Mouse (Mus musculus): ENCODE results near the gene Apela. TPM values are rescaled to one million over a fixed set of nuclear protein-coding genes. Genes with fewer than 3 reads are reported as not detected.

The Apela gene
- total RNA-seq (2021) = under 1 TPM in 1 of 2 experiments, not detected in 1; 0.56 TPM

- peak; percentile 8 for DNase-seq
These were observed at the start of gene Apela for GRCm38 (mm10) chr8:65037117-65037533. Apela (minus strand) TSS chr8:65037336.

GRCm38 (mm10) chr8:65085680-65086079, 48.5 kb upstream of the Apela start:
- DNase-seq = no peak
- intact Hi-C loops (cut with DNase I) = no loop called here

More at GRCm38 (mm10) chr8:65037117-65037533, at the start of gene Apela:
- intact Hi-C loops (cut with DNase I) = no loop called here

GRCm38 (mm10) chr8:65080731-65081130, 43.6 kb upstream of the Apela start:
- intact Hi-C loops (cut with DNase I) = no loop called here
- no peak for DNase-seq

GRCm38 (mm10) chr8:65074733-65075132, 37.6 kb upstream of the Apela start, which contains the start of gene Gm10663:
Gm10663 (plus strand) TSS chr8:65075033.
- intact Hi-C loops (cut with DNase I) = no loop called here
- no peak for DNase-seq

DNA sequence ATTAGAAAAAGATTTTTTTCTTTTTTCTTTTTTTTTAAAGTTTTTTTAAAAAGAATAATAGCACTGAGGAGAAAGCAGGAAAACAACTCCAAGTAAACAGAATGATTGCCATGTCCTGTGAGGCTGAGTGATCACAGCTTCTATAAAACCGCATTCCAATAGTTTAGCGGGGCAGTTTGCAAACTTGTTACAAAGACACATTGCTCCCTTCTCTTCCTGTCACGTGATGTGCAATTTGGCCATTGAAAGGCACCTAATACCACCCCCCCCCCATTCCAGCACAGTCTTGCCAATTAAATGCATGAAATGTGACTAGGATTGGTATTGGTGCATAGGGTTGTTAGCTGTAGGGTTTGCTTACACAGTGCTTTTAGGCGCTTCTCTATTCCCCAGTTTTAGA, 33.9 kb upstream of the Apela start:
- DNase-seq = no peak
- intact Hi-C loops (cut with DNase I) = no loop called here

DNA sequence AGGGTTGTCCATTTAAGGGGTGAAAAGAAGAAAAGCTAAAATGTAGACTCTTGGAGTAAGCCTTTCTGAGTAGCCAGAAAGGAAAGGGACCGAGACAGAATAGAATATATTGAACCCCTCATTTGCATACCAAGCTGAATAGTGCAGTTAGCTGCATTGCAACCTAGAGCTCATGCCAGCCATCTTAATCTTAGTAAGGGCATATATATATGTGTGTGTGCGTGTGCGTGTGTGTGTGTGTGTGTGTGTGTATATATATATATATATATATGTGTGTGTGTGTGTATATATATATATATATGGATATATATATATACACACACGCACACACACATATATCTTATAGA, 31.3 kb upstream of the Apela start:
- intact Hi-C loops (cut with DNase I) = no loop called here
- no peak for DNase-seq

- intact Hi-C loops (cut with DNase I) = no loop called here
- DNase-seq = no peak
These were observed 30.7 kb upstream of the Apela start for GRCm38 (mm10) chr8:65067694-65068472.

GRCm38 (mm10) chr8:65067031-65067430, 29.9 kb upstream of the Apela start:
- DNase-seq = no peak
- intact Hi-C loops (cut with DNase I) = no loop called here

DNA sequence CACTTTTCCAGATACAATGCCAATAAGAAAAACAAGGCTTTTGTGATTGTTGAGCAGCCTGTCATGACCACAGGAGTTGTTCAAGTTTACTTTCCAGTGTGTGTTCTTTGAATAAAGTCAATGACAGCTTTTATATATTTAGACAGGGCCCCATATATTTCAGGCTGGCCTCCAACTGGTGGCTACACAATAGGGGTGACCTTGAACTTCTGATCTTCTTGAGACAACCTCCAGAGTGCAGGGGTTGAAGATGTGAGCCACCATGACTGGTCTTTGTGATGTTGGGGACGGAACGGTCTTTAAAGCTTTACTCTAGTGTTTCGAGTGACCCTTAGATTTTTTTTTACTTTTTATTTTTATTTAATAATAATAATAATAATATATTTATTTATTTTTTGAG, 28.5 kb upstream of the Apela start:
- no peak for DNase-seq
- intact Hi-C loops (cut with DNase I) = no loop called here

DNA sequence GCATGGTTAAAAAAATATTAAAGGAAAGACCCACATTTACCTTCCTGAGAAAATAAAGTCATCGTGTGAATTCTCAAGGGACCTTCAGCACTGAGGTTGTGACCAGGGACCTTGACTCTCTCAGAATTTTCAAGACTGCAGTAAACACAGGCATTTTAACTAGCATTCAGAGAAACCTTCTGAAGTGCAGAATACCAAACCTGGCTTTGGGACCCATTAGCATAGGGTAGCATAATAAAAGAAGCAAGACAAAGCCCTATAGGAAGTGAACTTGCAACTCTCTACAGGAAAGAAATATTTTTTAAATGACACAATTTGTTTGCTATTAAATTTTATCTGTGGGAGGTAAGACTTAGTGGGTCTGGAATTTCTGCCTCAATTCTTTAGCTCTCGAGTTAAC, 26.9 kb upstream of the Apela start:
- no peak for DNase-seq
- intact Hi-C loops (cut with DNase I) = no loop called here

DNA sequence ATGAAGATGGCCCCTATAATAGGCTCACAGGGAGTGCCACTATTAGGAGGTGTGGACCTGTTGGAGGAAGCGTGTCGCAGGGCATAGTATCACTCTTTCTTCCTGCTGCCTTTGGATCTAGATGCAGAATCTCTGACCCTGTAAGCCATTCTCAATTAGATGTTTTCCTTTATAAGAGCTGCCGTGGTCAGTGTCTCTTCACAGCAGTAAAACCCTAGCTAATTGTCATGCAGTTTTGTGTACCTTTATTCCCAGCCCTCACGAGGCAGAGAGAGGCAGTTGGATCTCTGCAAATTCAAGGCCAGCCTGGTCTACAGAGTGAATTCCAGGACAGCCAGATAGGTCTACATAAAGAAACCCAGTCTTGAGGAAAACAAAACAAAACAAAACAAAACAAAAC, 25.1 kb upstream of the Apela start:
- intact Hi-C loops (cut with DNase I) = no loop called here
- DNase-seq = no peak

DNA sequence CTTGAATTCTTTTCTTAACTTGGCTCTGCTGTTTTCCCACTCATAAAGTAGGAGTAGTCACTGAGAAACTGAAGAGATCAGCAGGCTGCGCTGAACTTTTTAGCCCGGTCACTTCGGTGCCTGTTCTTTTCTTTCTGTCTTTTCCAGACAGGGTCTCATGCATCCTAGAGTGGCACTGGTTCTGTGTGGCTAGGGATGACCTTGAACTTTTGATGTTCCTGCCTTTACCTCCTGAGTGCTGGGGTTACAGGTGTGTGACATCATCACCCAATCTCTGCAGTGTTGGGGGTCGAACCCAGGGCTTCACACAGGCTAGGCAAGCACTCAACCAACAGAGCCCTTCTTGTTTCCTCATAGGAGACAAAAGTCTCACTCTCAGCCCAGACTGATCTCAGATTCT, 19.6 kb upstream of the Apela start:
- DNase-seq = no peak
- intact Hi-C loops (cut with DNase I) = no loop called here

DNA sequence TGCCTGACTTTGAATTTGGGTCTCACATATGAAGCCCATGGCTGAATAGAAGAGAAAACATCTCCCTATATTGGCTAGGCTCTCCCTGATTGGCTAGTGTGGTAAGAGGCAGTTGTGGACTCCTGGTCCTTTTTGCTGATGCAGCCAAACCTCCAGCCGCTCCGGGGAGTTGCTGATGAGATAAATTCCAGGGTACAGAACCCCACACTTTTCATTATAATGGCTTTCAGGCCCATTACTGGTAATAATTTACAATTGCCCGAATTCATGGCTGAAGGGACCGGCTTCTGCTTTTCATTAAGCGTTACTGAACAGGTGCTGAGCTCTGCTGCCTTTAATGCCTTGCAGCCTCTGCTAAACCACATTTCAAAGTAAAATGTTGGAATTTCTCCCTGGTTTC, 16.8 kb upstream of the Apela start:
- no peak for DNase-seq
- intact Hi-C loops (cut with DNase I) = no loop called here

GRCm38 (mm10) chr8:65053554-65053953, 16.4 kb upstream of the Apela start:
- no peak for DNase-seq
- intact Hi-C loops (cut with DNase I) = no loop called here

- no peak for DNase-seq
- intact Hi-C loops (cut with DNase I) = no loop called here
These were observed 10.7 kb upstream of the Apela start for GRCm38 (mm10) chr8:65047801-65048200.

- no peak for DNase-seq
- intact Hi-C loops (cut with DNase I) = no loop called here
These were observed 10.1 kb upstream of the Apela start for GRCm38 (mm10) chr8:65047193-65047592.

DNA sequence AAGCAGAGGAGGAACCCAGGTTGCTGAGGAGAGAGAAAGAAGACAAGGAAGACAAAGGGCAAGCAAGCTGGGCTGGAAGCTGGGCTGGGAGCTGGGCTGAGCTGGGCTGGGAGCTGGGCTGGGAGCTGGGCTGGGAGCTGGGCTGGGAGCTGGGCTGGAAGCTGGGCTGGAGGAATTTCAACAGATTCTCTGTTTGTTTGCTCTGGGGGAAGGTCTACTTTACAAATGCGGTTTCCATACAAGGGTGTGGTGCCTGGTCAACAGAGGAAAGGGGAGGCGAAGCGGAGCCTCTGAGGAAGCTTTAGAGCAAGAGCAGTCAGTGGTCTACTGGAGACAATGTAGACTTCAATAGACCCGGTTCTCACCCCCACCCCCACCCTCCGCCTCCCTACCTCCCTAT, 9.4 kb upstream of the Apela start:
- DNase-seq = no peak
- intact Hi-C loops (cut with DNase I) = no loop called here

GRCm38 (mm10) chr8:65034136-65034535, 3.0 kb downstream of the Apela start:
- intact Hi-C loops (cut with DNase I) = no loop called here

GRCm38 (mm10) chr8:65033056-65033455, 4.1 kb downstream of the Apela start:
- DNase-seq = no peak
- intact Hi-C loops (cut with DNase I) = no loop called here

More at GRCm38 (mm10) chr8:65034136-65034535, 3.0 kb downstream of the Apela start:
- DNase-seq = no peak

- DNase-seq = no peak
- intact Hi-C loops (cut with DNase I) = no loop called here
These were observed 5.0 kb downstream of the Apela start for GRCm38 (mm10) chr8:65032107-65032506.

- intact Hi-C loops (cut with DNase I) = no loop called here
- DNase-seq = no peak
These were observed 6.2 kb downstream of the Apela start for GRCm38 (mm10) chr8:65030735-65031485.

- intact Hi-C loops (cut with DNase I) = no loop called here
- no peak for DNase-seq
These were observed 7.4 kb downstream of the Apela start for GRCm38 (mm10) chr8:65029776-65030175.
